Mouse (Mus musculus) gastrocnemius, adult 2 months (tissue): ENCODE data around the gene Cacna2d2. TPM values are rescaled to one million over a fixed set of nuclear protein-coding genes. Genes with fewer than 3 reads are reported as not detected.

Experiments
- DNase-seq: peaks from one replicate; pipeline ENCODE4 v3.0.0; 2022
- H3K27ac ChIP-seq: fragments of 200-600 bp; 2 replicates; pipeline ENCODE4 v1.8.1; 2022; ENCODE audit warnings: mild to moderate bottlenecking
- H3K4me3 ChIP-seq: fragments of 200-600 bp; 2 replicates; pipeline ENCODE4 v1.8.1; 2022; ENCODE audit warnings: mild to moderate bottlenecking, moderate library complexity
- CTCF ChIP-seq: fragments of 200-600 bp; IDR thresholded peaks from 2 replicates; pipeline ENCODE4 v1.8.1; 2022; ENCODE audit warnings: antibody characterized with exemption, mild to moderate bottlenecking, moderate library complexity
- intact Hi-C: fragments of 180-260 bp; cut with DNase I; formaldehyde crosslinking; loops from one replicate; pipeline ENCODE4 v1.15.1; 2025
- total RNA-seq, 2 experiments: library from RNA; stranded (reverse); gene quantifications; 2 replicates each; pipeline ENCODE4 v1.2.3; 2021

The Cacna2d2 gene
- total RNA-seq, 2 experiments from 2014 or later = 0.28 to 0.73 TPM

GRCm38 (mm10) chr9:107521711-107522399, 122.4 kb downstream of the Cacna2d2 start:
- no peak for DNase-seq
- intact Hi-C loops = no loop called here
- Histone ChIP-seq H3K4me3 (no peak overlapping the region), H3K27ac (no peak overlapping the region)
- TF ChIP-seq CTCF = no peak

DNA sequence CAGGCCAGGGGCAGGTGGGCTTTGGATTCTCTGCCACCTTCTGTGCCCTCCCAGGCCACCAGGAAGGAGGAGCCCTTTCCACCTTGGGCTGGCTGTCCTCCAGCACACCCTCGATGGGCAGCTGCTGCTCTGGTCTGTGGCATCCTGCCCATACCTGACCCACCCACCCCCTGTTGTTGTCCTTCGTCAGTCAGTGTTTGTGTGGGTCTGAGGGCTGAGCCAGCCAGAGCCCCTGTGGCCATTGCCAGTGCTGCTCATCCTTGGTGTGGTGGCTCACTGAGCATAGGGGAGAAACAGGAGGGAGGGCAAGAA, 122.9 kb downstream of the Cacna2d2 start:
- intact Hi-C loops = no loop called here
- H3K27ac ChIP-seq = no peak overlapping the region
- no peak for DNase-seq
- no peak overlapping the region for H3K4me3 ChIP-seq
- TF ChIP-seq CTCF = no peak

- Histone ChIP-seq H3K27ac (no peak overlapping the region), H3K4me3 (peak overlapping the region; percentile 61)
- peak; percentile 83 for DNase-seq
- intact Hi-C loops = no loop called here
- TF ChIP-seq CTCF = no peak
Measured at GRCm38 (mm10) chr9:107526198-107527026, 127.0 kb downstream of the Cacna2d2 start.

- TF ChIP-seq CTCF = peak; percentile 26; the same call in 1 of the 2 replicates
- intact Hi-C loops = no loop called here
- H3K4me3 ChIP-seq = peak within 1 kb of the TSS; percentile 92
- peak; percentile 95 for DNase-seq
- H3K27ac ChIP-seq = peak within 1 kb of the TSS; percentile 94
Measured at GRCm38 (mm10) chr9:107533791-107534407, 134.5 kb downstream of the Cacna2d2 start, which contains the start of gene Tmem115. TSS of gene Tmem115 (plus strand) at chr9:107533945.

DNA sequence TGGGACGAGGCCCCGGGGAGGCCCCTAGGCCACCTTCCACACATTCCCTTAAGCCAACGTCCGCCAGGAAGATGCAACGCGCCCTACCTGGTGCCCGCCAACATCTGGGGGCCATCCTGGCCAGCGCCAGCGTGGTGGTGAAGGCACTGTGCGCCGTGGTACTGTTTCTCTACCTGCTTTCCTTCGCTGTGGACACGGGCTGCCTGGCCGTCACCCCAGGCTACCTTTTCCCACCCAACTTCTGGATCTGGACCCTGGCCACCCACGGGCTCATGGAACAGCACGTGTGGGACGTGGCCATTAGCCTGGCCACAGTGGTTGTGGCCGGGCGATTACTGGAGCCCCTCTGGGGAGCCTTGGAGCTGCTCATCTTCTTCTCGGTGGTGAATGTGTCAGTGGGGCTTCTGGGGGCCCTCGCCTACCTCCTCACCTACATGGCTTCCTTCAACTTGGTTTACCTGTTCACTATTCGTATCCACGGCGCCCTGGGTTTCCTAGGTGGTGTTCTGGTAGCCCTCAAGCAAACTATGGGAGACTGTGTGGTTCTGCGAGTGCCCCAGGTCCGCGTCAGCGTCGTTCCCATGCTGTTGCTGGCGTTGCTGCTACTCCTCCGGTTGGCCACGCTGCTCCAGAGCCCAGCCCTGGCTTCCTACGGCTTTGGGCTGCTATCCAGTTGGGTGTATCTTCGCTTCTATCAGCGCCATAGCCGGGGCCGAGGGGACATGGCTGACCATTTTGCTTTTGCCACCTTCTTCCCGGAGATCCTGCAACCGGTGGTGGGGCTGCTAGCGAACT, 135.2 kb downstream of the Cacna2d2 start:
- intact Hi-C loops = no loop called here
- Histone ChIP-seq H3K4me3 (peak overlapping the region; percentile 92), H3K27ac (peak overlapping the region; percentile 94)
- no peak for TF ChIP-seq CTCF
- peak; percentile 62 for DNase-seq

DNA sequence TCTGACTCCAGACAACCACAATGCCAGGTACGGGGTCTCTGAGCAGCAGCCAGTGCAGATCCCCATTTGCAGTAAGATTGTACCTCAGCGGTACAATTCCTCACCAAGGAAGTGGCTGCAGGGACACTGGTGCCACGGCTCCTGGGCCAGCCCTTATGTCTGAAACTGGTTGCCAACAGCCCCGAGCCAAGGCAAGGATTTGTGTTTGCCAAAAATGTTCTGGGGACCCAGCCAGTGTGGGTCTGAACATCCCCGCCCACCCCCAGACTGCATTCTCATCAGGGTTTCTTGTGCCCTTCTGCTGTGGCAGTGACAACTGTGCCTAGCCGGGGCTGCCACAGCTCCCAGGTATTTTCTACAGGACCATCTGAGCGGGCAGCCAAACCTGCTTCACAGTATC, 138.8 kb downstream of the Cacna2d2 start:
- Histone ChIP-seq H3K4me3 (no peak overlapping the region), H3K27ac (no peak overlapping the region)
- DNase-seq = no peak
- intact Hi-C loops = no loop called here
- TF ChIP-seq CTCF = no peak

DNA sequence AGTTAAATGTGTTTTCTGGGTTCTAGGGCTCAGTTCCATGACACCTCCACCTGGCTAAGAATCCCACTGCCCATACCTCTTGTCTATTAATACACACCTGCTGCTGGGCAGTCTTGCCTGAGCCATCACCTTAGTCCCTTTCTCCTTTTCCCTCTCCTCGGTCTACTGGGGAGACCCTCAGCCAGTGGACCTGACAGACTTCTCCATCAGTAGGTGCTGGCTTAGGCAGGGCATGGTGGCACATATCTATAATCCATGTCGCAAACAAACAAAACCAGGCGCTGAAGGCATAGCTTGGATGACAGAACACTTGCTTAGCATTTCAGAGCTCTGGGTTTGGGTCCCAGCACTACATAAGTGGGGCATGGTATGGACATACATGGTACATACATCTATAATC, 139.3 kb downstream of the Cacna2d2 start:
- intact Hi-C loops = no loop called here
- DNase-seq = no peak
- Histone ChIP-seq H3K4me3 (no peak overlapping the region), H3K27ac (no peak overlapping the region)
- no peak for TF ChIP-seq CTCF

DNA sequence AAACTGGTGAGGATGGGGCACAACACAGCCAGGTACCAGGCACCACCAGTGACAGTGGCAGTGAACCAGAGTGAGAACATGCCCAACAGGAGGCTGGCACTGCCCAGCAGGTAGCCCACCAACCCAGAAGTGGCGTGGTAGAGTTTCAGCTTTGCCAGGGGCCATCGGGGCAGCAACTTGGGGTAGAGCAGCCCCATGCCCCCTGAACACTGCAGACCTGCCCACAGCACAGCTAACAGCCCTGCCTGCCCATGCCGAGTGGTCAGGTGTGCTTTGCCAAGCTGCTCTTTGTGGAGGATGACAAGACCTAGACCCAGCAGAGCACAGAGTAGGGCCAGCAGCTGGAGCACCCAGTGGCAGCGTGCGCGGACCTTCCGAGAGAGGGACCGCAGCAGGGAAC, 140.5 kb downstream of the Cacna2d2 start:
- no peak for DNase-seq
- intact Hi-C loops = no loop called here
- Histone ChIP-seq H3K27ac (no peak overlapping the region), H3K4me3 (no peak overlapping the region)
- TF ChIP-seq CTCF = no peak

GRCm38 (mm10) chr9:107540420-107540819, 141.0 kb downstream of the Cacna2d2 start:
- Histone ChIP-seq H3K4me3 (no peak overlapping the region), H3K27ac (no peak overlapping the region)
- intact Hi-C loops = no loop called here
- no peak for DNase-seq
- no peak for TF ChIP-seq CTCF

DNA sequence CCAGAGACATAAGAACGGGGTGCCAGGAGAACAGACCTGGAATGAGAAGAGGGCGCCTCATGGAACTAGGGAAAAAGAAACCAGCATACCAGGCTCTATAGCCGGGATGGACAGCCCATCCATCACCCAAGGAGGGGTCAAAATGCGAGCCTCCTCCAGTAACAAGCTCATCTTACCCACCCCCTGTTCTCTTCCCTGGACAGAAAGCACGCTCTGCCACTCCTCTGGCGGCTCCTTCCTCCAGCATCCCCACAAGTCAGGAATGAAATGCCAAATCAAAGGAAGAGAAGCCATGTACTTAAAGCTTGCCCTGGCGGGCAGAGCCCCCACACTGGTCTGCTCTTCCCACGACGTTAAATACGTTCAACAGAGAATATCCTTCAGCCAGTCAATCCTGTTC, 141.6 kb downstream of the Cacna2d2 start:
- intact Hi-C loops = no loop called here

GRCm38 (mm10) chr9:107541474-107542351, 142.3 kb downstream of the Cacna2d2 start, which contains the start of the genes Cyb561d2 and Nprl2:
TSS of gene Cyb561d2 (minus strand) at chr9:107542193.
TSS of gene Nprl2 (plus strand) at chr9:107542226.
- DNase-seq = peak; percentile 96
- Histone ChIP-seq H3K4me3 (peak within 1 kb of the TSS; percentile 88), H3K27ac (peak within 1 kb of the TSS; percentile 95)
- intact Hi-C loops = no loop called here
- TF ChIP-seq CTCF = no peak

More for the DNA sequence above, 141.6 kb downstream of the Cacna2d2 start:
- H3K27ac ChIP-seq = no peak overlapping the region; the same call in 1 of the 2 replicates
- DNase-seq = no peak
- peak overlapping the region; percentile 88 for H3K4me3 ChIP-seq
- TF ChIP-seq CTCF = no peak

DNA sequence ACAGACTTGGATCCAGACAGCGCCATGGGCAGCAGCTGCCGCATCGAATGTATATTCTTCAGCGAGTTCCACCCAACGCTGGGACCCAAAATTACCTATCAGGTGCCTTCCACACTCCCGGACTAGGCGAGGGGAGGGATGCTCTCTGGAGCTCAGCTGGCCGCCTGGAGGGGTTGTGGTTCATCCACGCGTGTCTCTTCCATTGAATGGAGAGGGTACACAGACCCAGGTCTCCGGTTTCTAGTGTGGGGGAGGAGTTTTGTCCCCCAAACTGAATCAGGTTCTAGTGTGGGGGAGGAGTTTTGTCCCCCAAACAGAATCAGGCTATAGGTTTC, 142.9 kb downstream of the Cacna2d2 start:
- no peak for DNase-seq
- H3K27ac ChIP-seq = peak overlapping the region; percentile 95
- intact Hi-C loops = no loop called here
- H3K4me3 ChIP-seq = peak overlapping the region; percentile 88
- no peak for TF ChIP-seq CTCF
